Comparison of ENCODE assay signal across 8 mouse cellular contexts in genomic region chr19:59345081-59345657, GRCm38 (mm10). TPM values are rescaled to one million over a fixed set of nuclear protein-coding genes. Genes with fewer than 3 reads are reported as not detected.
DNase-seq lines count a peak whose midpoint lies in the region; ATAC-seq and TF ChIP-seq lines count a peak whose summit lies in the region.

No protein-coding gene starts in this region.

- peak; percentile 49 for DNase-seq in right cerebral cortex, postnatal 25 days
- DNase-seq in right cerebral cortex, postnatal 14 days, result no peak
- peak; percentile 31 for DNase-seq in gastrocnemius, postnatal 25 days
- no peak for DNase-seq in limb, embryonic 14.5 days (ENCODE audit: low spot score)

- peak overlapping the region; percentile 84 for H3K9ac ChIP-seq in limb, embryonic 14.5 days (ENCODE audit: low read depth, low read length, severe bottlenecking)
- peak overlapping the region; percentile 89 for H3K9ac ChIP-seq in midbrain, embryonic 13.5 days (replicated peaks)
- peak overlapping the region; percentile 88 for H3K9ac ChIP-seq in stomach, embryonic 14.5 days (replicated peaks; ENCODE audit: low read depth, low read length)

- peak overlapping the region; percentile 97 for H3K4me2 ChIP-seq in limb, embryonic 14.5 days (replicated peaks; ENCODE audit: low read depth, low read length, severe bottlenecking)
- H3K4me2 ChIP-seq in midbrain, embryonic 13.5 days (replicated peaks), result peak overlapping the region; percentile 100
- H3K4me2 ChIP-seq in stomach, embryonic 14.5 days (replicated peaks; ENCODE audit: low read depth, low read length), result peak overlapping the region; percentile 99

- H3K27me3 ChIP-seq in limb, embryonic 14.5 days (ENCODE audit: control insufficient read depth, insufficient read depth, low read length), result no peaks in the 10 kb centered on the region
- H3K27me3 ChIP-seq in midbrain, embryonic 13.5 days, result peaks cover 2% of the 10 kb centered on the region; the same call in 1 of the 2 replicates
- H3K27me3 ChIP-seq in stomach, embryonic 14.5 days (ENCODE audit: control insufficient read depth, insufficient read depth, low read length), result no peaks in the 10 kb centered on the region

- peak overlapping the region; percentile 91 for H3K4me3 ChIP-seq in limb, embryonic 14.5 days (replicated peaks; ENCODE audit: low read length)
- H3K4me3 ChIP-seq in midbrain, embryonic 13.5 days (replicated peaks), result peak overlapping the region; percentile 92
- peak overlapping the region; percentile 94 for H3K4me3 ChIP-seq in stomach, embryonic 14.5 days (ENCODE audit: low read depth, low read length)

- H3K9me3 ChIP-seq in limb, embryonic 14.5 days (ENCODE audit: control insufficient read depth, low read length), result no peaks in the 10 kb centered on the region
- H3K9me3 ChIP-seq in midbrain, embryonic 13.5 days, result no peaks in the 10 kb centered on the region
- H3K9me3 ChIP-seq in stomach, embryonic 14.5 days (ENCODE audit: control insufficient read depth, low read depth, low read length), result no peaks in the 10 kb centered on the region

- H3K27ac ChIP-seq in limb, embryonic 14.5 days (replicated peaks; ENCODE audit: low read depth, low read length), result peak overlapping the region; percentile 89
- H3K27ac ChIP-seq in midbrain, embryonic 13.5 days, result peak overlapping the region; percentile 93
- H3K27ac ChIP-seq in stomach, embryonic 14.5 days (ENCODE audit: low read length), result peak overlapping the region; percentile 93

- peak; percentile 52 for ATAC-seq in common myeloid progenitor, adult 5-6 weeks (replicated peaks; ENCODE audit: low read depth, poor library complexity, severe bottlenecking)
- peak; percentile 25 for ATAC-seq in inflammation-experienced regulatory T-cells, adult 6 months
- ATAC-seq in limb, embryonic 14.5 days (ENCODE audit: low FRiP score, low read depth), result peak; percentile 63
- peak; percentile 79 for ATAC-seq in midbrain, embryonic 13.5 days
- peak; percentile 62 for ATAC-seq in stomach, embryonic 14.5 days (ENCODE audit: insufficient number of reproducible peaks, insufficient read depth, low FRiP score, low read depth)

- WGBS in limb, embryonic 14.5 days, result under 1% methylated on average over 44 of the region's 70 CpGs
- whole genome bisulfite sequencing in midbrain, embryonic 13.5 days, result under 1% methylated on average over 62 of the region's 70 CpGs
- WGBS in stomach, embryonic 14.5 days, result under 1% methylated on average over 70 of the region's 70 CpGs

- H3K4me1 ChIP-seq in limb, embryonic 14.5 days (ENCODE audit: control insufficient read depth, insufficient read depth, low read length), result peaks cover 31% of the 10 kb centered on the region
- peaks cover 40% of the 10 kb centered on the region for H3K4me1 ChIP-seq in midbrain, embryonic 13.5 days (replicated peaks)
- peaks cover 26% of the 10 kb centered on the region; the same call in 1 of the 2 replicates for H3K4me1 ChIP-seq in stomach, embryonic 14.5 days (ENCODE audit: control insufficient read depth, insufficient read depth, low read length)

- TF ChIP-seq POLR2A in limb, embryonic 14.5 days (IDR thresholded peaks at IDR 0.05; ENCODE audit: borderline replicate concordance, extremely low read depth, insufficient read depth, insufficient read length), result no peak

- no peaks in the 10 kb centered on the region for H3K36me3 ChIP-seq in limb, embryonic 14.5 days (ENCODE audit: control insufficient read depth, insufficient read depth, low read length)
- H3K36me3 ChIP-seq in midbrain, embryonic 13.5 days, result no peaks in the 10 kb centered on the region
- no peaks in the 10 kb centered on the region for H3K36me3 ChIP-seq in stomach, embryonic 14.5 days (ENCODE audit: control insufficient read depth, insufficient read depth, low read length)

RNA-seq across cellular contexts. Expression of gene Pdzd8, which starts 0.4 kb away (rescaled TPM):
- 48.7 and 59.1 TPM in 2 replicates for total RNA-seq in common myeloid progenitor, adult 5-6 weeks (2017)
- 10 to 100 TPM; 12.2 to 12.7 TPM for total RNA-seq in gastrocnemius, postnatal 25 days (2021)
- polyA plus RNA-seq in inflammation-experienced regulatory T-cells, adult 6 months (2017; shearing (Covaris generic)), result 1 to 10 TPM; 8.1 to 9.6 (median 8.4) TPM
- 11.9 and 13.2 TPM in 2 replicates for polyA plus RNA-seq in limb, embryonic 14.5 days (2012; rRNA removed)
- polyA plus RNA-seq in limb, embryonic 14.5 days (2014; fragmentation: Nextera tagmentation; extraction: Ambion mirVana), result 15.3 and 19.1 TPM in 2 replicates
- 9.3 and 9.5 TPM in 2 replicates for polyA plus RNA-seq in midbrain, embryonic 13.5 days (2015; fragmentation: Nextera tagmentation; extraction: Ambion mirVana)
- polyA plus RNA-seq in stomach, embryonic 14.5 days (2014; fragmentation: Nextera tagmentation; extraction: Ambion mirVana), result 16.7 and 20.3 TPM in 2 replicates

RNA-seq across cellular contexts. Expression of gene Rps12-ps3, which starts 23.1 kb away (rescaled TPM):
- total RNA-seq in common myeloid progenitor, adult 5-6 weeks (2017), result 809 and 1,340 TPM in 2 replicates
- 100 to 1,000 TPM; 272 to 318 TPM for total RNA-seq in gastrocnemius, postnatal 25 days (2021)
- 100 to 1,000 TPM; 126 to 609 (median 598) TPM for polyA plus RNA-seq in inflammation-experienced regulatory T-cells, adult 6 months (2017; shearing (Covaris generic))
- polyA plus RNA-seq in limb, embryonic 14.5 days (2012; rRNA removed), result 222 and 266 TPM in 2 replicates
- 17.6 and 54.2 TPM in 2 replicates for polyA plus RNA-seq in limb, embryonic 14.5 days (2014; fragmentation: Nextera tagmentation; extraction: Ambion mirVana)
- polyA plus RNA-seq in midbrain, embryonic 13.5 days (2015; fragmentation: Nextera tagmentation; extraction: Ambion mirVana), result 1.7 and 6.7 TPM in 2 replicates
- polyA plus RNA-seq in stomach, embryonic 14.5 days (2014; fragmentation: Nextera tagmentation; extraction: Ambion mirVana), result 30.0 and 53.3 TPM in 2 replicates

Comparison
In these comparisons a context has a peak if more than half of its experiments do, and no peak if none do; other contexts are left out.
1. DNase-seq: peak in right cerebral cortex, postnatal 25 days (single experiment) and gastrocnemius, postnatal 25 days (single experiment); none in right cerebral cortex, postnatal 14 days (single experiment) and limb, embryonic 14.5 days (single experiment).
2. ATAC-seq: peak in every context shown above with its lines; median percentile 79 in midbrain, embryonic 13.5 days; 63 in limb, embryonic 14.5 days; 62 in stomach, embryonic 14.5 days; 52 in common myeloid progenitor, adult 5-6 weeks; 25 in inflammation-experienced regulatory T-cells, adult 6 months.
3. Peak in every context shown above with its lines, with median percentiles within 50 percentile points of each other: H3K27ac ChIP-seq, H3K4me2 ChIP-seq, H3K4me3 ChIP-seq and H3K9ac ChIP-seq.